Mouse (Mus musculus): ENCODE measurements around the gene Hist2h2be. TPM values are rescaled to one million over a fixed set of nuclear protein-coding genes. Genes with fewer than 3 reads are reported as not detected.

Gene Hist2h2be
- total and polyA plus RNA-seq, 3 experiments, result 2.3 to 3.8 (median 2.9) TPM

- Histone ChIP-seq H3K4me2 (ENCODE audit: insufficient read depth, low read depth, poor library complexity, severe bottlenecking) (peak overlapping the region; percentile 31), H3K27ac (ENCODE audit: insufficient read depth, low read depth) (peak overlapping the region; percentile 92), H3K4me1 (ENCODE audit: control insufficient read depth in 1 of 2, insufficient read depth in 2 of 2) (peaks cover under 1 to 48% of the 10 kb centered on the region in 2 experiments; a peak in 3 of 4 replicates), H3K4me3 (replicated peaks in 1 of 3; ENCODE audit: low read depth in 2 of 3, low read length in 2 of 3, poor library complexity in 1 of 3) (peak overlapping the region; percentile 55 to 84 (median 76)), H3K79me2 (replicated peaks; ENCODE audit: control insufficient read depth, extremely low read depth, insufficient read depth, poor library complexity, severe bottlenecking) (no peaks in the 10 kb centered on the region), H3K36me3 (replicated peaks in 1 of 2; ENCODE audit: control insufficient read depth in 1 of 2, insufficient read depth in 1 of 2, low read length in 1 of 2) (no peaks in the 10 kb centered on the region), H3K9me3 (replicated peaks; ENCODE audit: low read length) (no peaks in the 10 kb centered on the region), H3K27me3 (replicated peaks) (no peaks in the 10 kb centered on the region), H3K9ac (ENCODE audit: insufficient read depth, low read depth) (peak overlapping the region; percentile 80)
- dilution Hi-C loops (cut with MboI; ENCODE audit: extremely low pct_ligation_motif_present, extremely low pct_unique_long_range_greater_than_20kb, low sequenced_read_pairs), result no loop called here
- in situ Hi-C loops (cut with MboI; ENCODE audit: low pct_ligation_motif_present, low pct_unique_long_range_greater_than_20kb, low sequenced_read_pairs), result no loop called here
- TF ChIP-seq NRF1 (IDR thresholded peaks at IDR 0.05; ENCODE audit: low read depth, low read length) (no peak), IRF4 (IDR thresholded peaks at IDR 0.05; ENCODE audit: low read depth, low read length) (no peak), RAD21 (IDR thresholded peaks at IDR 0.05; ENCODE audit: low read depth, low read length) (no peak), CHD2 (IDR thresholded peaks at IDR 0.05; ENCODE audit: low read length) (no peak; the same call in 1 of the 2 replicates), E2F4 (IDR thresholded peaks at IDR 0.05; ENCODE audit: insufficient replicate concordance, low read depth, low read length) (no peak), GABPA (IDR thresholded peaks at IDR 0.05; ENCODE audit: insufficient replicate concordance, low read depth, low read length) (no peak), CHD1 (IDR thresholded peaks at IDR 0.05; ENCODE audit: low read depth, low read length) (no peak), USF2 (conservative IDR thresholded peaks at IDR 0.05; ENCODE audit: low read depth, low read length) (0 out of 2 replicates have a peak, but pooled peaks have one; percentile 34), CTCF (conservative IDR thresholded peaks at IDR 0.05 in 1 of 2, IDR thresholded peaks at IDR 0.05 in 1 of 2; ENCODE audit: low read depth in 2 of 2, low read length in 2 of 2) (no peak), JUN (IDR thresholded peaks at IDR 0.05; ENCODE audit: insufficient read depth, low read depth, low read length) (no peak), KAT2A (IDR thresholded peaks at IDR 0.05; ENCODE audit: insufficient replicate concordance, low read length) (no peak), SMC3 (IDR thresholded peaks at IDR 0.05; ENCODE audit: low read depth, low read length) (no peak; the same call in none of the 2 replicates), ZKSCAN1 (IDR thresholded peaks at IDR 0.05; ENCODE audit: borderline replicate concordance, low read depth, low read length) (no peak), ZNF384 (IDR thresholded peaks at IDR 0.05; ENCODE audit: low read depth, low read length) (no peak), NELFE (IDR thresholded peaks at IDR 0.05; ENCODE audit: low read depth, low read length) (peak; percentile 10; the same call in 1 of the 2 replicates), ZMIZ1 (IDR thresholded peaks at IDR 0.05; ENCODE audit: low read depth, low read length) (peak; percentile 98), EP300 (IDR thresholded peaks at IDR 0.05; ENCODE audit: low read length) (no peak), POLR2AphosphoS2 (IDR thresholded peaks at IDR 0.05; ENCODE audit: low read depth, low read length) (peak; percentile 99), HCFC1 (IDR thresholded peaks at IDR 0.05; ENCODE audit: low read depth, low read length) (peak; percentile 17; the same call in 1 of the 2 replicates), ETS1 (conservative IDR thresholded peaks at IDR 0.05; ENCODE audit: low read depth, low read length) (no peak), TCF12 (IDR thresholded peaks at IDR 0.05; ENCODE audit: low read depth, low read length) (no peak), POLR2A (IDR thresholded peaks at IDR 0.05; ENCODE audit: low read depth, low read length) (peak; percentile 81)
- DNase-seq (ENCODE audit: extremely low read depth), result peak; percentile 74
These were observed 17.1 kb downstream of the Hist2h2be start for GRCm38 (mm10) chr3:96237904-96238511.
